Mouse (Mus musculus) embryonic facial prominence, embryonic 15.5 days (tissue): Measurements from ENCODE around the gene Olfr1463. TPM values are rescaled to one million over a fixed set of nuclear protein-coding genes. Genes with fewer than 3 reads are reported as not detected.

ENCODE experiments used
- ATAC-seq: fragments of 200-750 bp; cut with Nextera tagmentation; 2 replicates; pipeline ENCODE4 v1.8.0; 2017; ENCODE audit warnings: low read depth, moderate TSS enrichment; ENCODE audit not compliant: insufficient number of reproducible peaks, low FRiP score, low TSS enrichment
- H3K27ac ChIP-seq: fragments of 300-500 bp; sonication (generic); replicated peaks from 2 replicates; pipeline ENCODE4 v1.5.1; 2015; ENCODE audit warnings: mild to moderate bottlenecking, inconsistent platforms
- H3K27me3 ChIP-seq: fragments of 300-500 bp; sonication (generic); 2 replicates; pipeline ENCODE4 v1.6.1; 2015; ENCODE audit warnings: inconsistent platforms
- H3K36me3 ChIP-seq: fragments of 300-500 bp; sonication (generic); 2 replicates; pipeline ENCODE4 v1.6.1; 2015; ENCODE audit warnings: mild to moderate bottlenecking, inconsistent platforms
- H3K4me1 ChIP-seq: fragments of 300-500 bp; sonication (generic); 2 replicates; pipeline ENCODE4 v1.6.1; 2015; ENCODE audit warnings: inconsistent platforms
- H3K4me2 ChIP-seq: fragments of 300-500 bp; sonication (generic); replicated peaks from 2 replicates; pipeline ENCODE4 v1.6.1; 2015; ENCODE audit warnings: mild to moderate bottlenecking, inconsistent platforms
- H3K4me3 ChIP-seq: fragments of 300-500 bp; sonication (generic); replicated peaks from 2 replicates; pipeline ENCODE4 v1.5.1; 2015; ENCODE audit warnings: mild to moderate bottlenecking, inconsistent platforms
- H3K9ac ChIP-seq: fragments of 300-500 bp; sonication (generic); 2 replicates; pipeline ENCODE4 v1.6.1; 2015; ENCODE audit warnings: inconsistent platforms
- H3K9me3 ChIP-seq: fragments of 300-500 bp; sonication (generic); replicated peaks from 2 replicates; pipeline ENCODE4 v1.6.1; 2016; ENCODE audit warnings: inconsistent platforms
- WGBS: fragments of 180-500 bp; shearing (Covaris S2); methylation state at CpG from one replicate; pipeline ENCODE4 v1.1.7; 2015; 5-methylcytosine and 5-hydroxymethylcytosine counted together
- polyA plus RNA-seq: library from polyadenylated mRNA; unstranded; fragments of >200 nt; fragmentation: Nextera tagmentation; extraction: Ambion mirVana; gene quantifications from 2 replicates; pipeline ENCODE4 v1.2.1, GENCODE M21; 2015

Gene Olfr1463
- 0.12 TPM in 1 of 2 replicates, not detected in the other for polyA plus RNA-seq

- ATAC-seq, result no peak
- H3K36me3 ChIP-seq, result no peaks in the 10 kb centered on the region
- H3K4me1 ChIP-seq, result no peaks in the 10 kb centered on the region
- no peak within 1 kb of the TSS for H3K4me2 ChIP-seq
- H3K9ac ChIP-seq, result no peak within 1 kb of the TSS
- no peak within 1 kb of the TSS for H3K4me3 ChIP-seq
- no peaks in the 10 kb centered on the region for H3K27me3 ChIP-seq
- no peaks in the 10 kb centered on the region for H3K9me3 ChIP-seq
- no peak within 1 kb of the TSS for H3K27ac ChIP-seq
Observed at GRCm38 (mm10) chr19:13231028-13231427, at the start of gene Olfr1463. Olfr1463 (plus strand) TSS chr19:13231328.

GRCm38 (mm10) chr19:13185434-13185833, 45.7 kb upstream of the Olfr1463 start, which contains the start of gene Olfr1462:
Olfr1462 (plus strand) TSS chr19:13185734.
- Histone ChIP-seq H3K4me3 (no peak within 1 kb of the TSS), H3K36me3 (no peaks in the 10 kb centered on the region), H3K4me2 (no peak within 1 kb of the TSS), H3K4me1 (no peaks in the 10 kb centered on the region), H3K9ac (no peak within 1 kb of the TSS), H3K9me3 (no peaks in the 10 kb centered on the region), H3K27ac (no peak within 1 kb of the TSS), H3K27me3 (no peaks in the 10 kb centered on the region)
- ATAC-seq, result no peak
- 69% methylated on average over 1 of the region's 1 CpGs for WGBS

- Histone ChIP-seq H3K36me3 (no peaks in the 10 kb centered on the region), H3K27ac (no peak overlapping the region), H3K9me3 (no peaks in the 10 kb centered on the region), H3K4me2 (no peak overlapping the region), H3K4me3 (no peak overlapping the region), H3K9ac (no peak overlapping the region), H3K4me1 (no peaks in the 10 kb centered on the region), H3K27me3 (no peaks in the 10 kb centered on the region)
- 85% methylated on average over 11 of the region's 11 CpGs for WGBS
- no peak for ATAC-seq
Observed at GRCm38 (mm10) chr19:13221666-13222065, 9.5 kb upstream of the Olfr1463 start.

Other genes with a start within 250 kb of the Olfr1463 start
- gene Olfr1451, start 236.3 kb upstream of the Olfr1463 start, polyA plus RNA-seq, result not detected in 2 replicates
- gene Olfr1453, start 203.0 kb upstream of the Olfr1463 start, polyA plus RNA-seq, result not detected in 2 replicates
- not detected in 2 replicates for gene Olfr1454, start 170.7 kb upstream of the Olfr1463 start, polyA plus RNA-seq
- gene Olfr1457, start 133.4 kb upstream of the Olfr1463 start, polyA plus RNA-seq, result not detected in 2 replicates
- not detected in 2 replicates for gene Olfr1458, start 124.6 kb upstream of the Olfr1463 start, polyA plus RNA-seq
- not detected in 2 replicates for gene Olfr1459, start 81.8 kb upstream of the Olfr1463 start, polyA plus RNA-seq
- gene Olfr1461, start 68.3 kb upstream of the Olfr1463 start, polyA plus RNA-seq, result not detected in 2 replicates
- not detected in 2 replicates for gene Olfr1462, start 45.6 kb upstream of the Olfr1463 start, polyA plus RNA-seq
- gene Olfr1465, start 84.2 kb downstream of the Olfr1463 start, polyA plus RNA-seq, result not detected in 2 replicates
- not detected in 2 replicates for gene Olfr1466, start 107.5 kb downstream of the Olfr1463 start, polyA plus RNA-seq
- gene Olfr1467, start 130.9 kb downstream of the Olfr1463 start, polyA plus RNA-seq, result not detected in 2 replicates
- not detected in 2 replicates for gene Olfr1469, start 176.5 kb downstream of the Olfr1463 start, polyA plus RNA-seq
- not detected in 2 replicates for gene Olfr1471, start 212.1 kb downstream of the Olfr1463 start, polyA plus RNA-seq
- gene Olfr1472, start 224.8 kb downstream of the Olfr1463 start, polyA plus RNA-seq, result not detected in 2 replicates
- not detected in 2 replicates for gene Olfr1474, start 238.2 kb downstream of the Olfr1463 start, polyA plus RNA-seq
- not detected in 2 replicates for gene Olfr1475, start 248.9 kb downstream of the Olfr1463 start, polyA plus RNA-seq